Mouse (Mus musculus): ENCODE results near the gene Tfr2. TPM values are rescaled to one million over a fixed set of nuclear protein-coding genes. Genes with fewer than 3 reads are reported as not detected.

The Tfr2 gene
- polyA plus RNA-seq (2016; fragmentation: Nextera tagmentation; extraction: Ambion mirVana), result 1.7 and 4.9 TPM in 2 replicates

- Histone ChIP-seq H3K36me3 (no peaks in the 10 kb centered on the region; the same call in 1 of the 2 replicates), H3K9me3 (no peaks in the 10 kb centered on the region), H3K4me3 (peak within 1 kb of the TSS; percentile 21; the same call in 1 of the 2 replicates), H3K4me1 (replicated peaks) (peaks cover 33% of the 10 kb centered on the region), H3K27ac (no peak within 1 kb of the TSS), H3K27me3 (ENCODE audit: insufficient read depth, poor library complexity, severe bottlenecking) (peaks cover 11% of the 10 kb centered on the region)
- 35% methylated on average over 9 of the region's 9 CpGs for WGBS
- no peak for DNase-seq (ENCODE audit: low spot score)
Observed at GRCm38 (mm10) chr5:137569665-137570064, at the start of gene Tfr2. TSS of gene Tfr2 (plus strand) at chr5:137569840.

DNA sequence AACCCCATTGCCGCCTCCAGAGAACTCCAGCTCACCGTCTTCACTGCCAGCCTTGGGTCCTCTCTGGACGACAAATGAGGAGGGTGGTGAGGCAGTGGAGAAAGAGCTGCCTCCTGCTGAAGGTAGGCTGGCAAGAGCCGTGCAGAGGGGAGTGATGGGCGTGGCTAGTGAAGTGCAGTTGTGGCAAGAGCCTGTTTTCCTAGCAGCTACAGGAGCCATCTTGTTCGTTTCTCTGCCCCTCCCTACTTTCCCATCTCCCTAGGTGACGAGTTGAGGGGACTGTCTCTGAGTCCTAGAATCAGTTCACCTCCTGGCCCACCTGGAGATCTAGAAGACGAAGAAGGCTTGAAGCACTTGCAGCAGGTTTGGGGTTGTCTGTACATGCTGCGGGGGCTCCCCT, 47.8 kb upstream of the Tfr2 start:
- Histone ChIP-seq H3K4me1 (replicated peaks) (peaks cover 24% of the 10 kb centered on the region), H3K27ac (0 out of 2 replicates have a peak overlapping the region, but pooled peaks have one; percentile 1), H3K4me3 (no peak overlapping the region), H3K9me3 (no peaks in the 10 kb centered on the region), H3K36me3 (peaks cover 99% of the 10 kb centered on the region), H3K27me3 (ENCODE audit: insufficient read depth, poor library complexity, severe bottlenecking) (no peaks in the 10 kb centered on the region)
- DNase-seq (ENCODE audit: low spot score), result no peak
- WGBS, result 79% methylated on average over 9 of the region's 9 CpGs

GRCm38 (mm10) chr5:137522711-137523110, 46.9 kb upstream of the Tfr2 start:
- no peak overlapping the region for H3K4me3 ChIP-seq

GRCm38 (mm10) chr5:137523396-137524250, 46.0 kb upstream of the Tfr2 start:
- no peak overlapping the region for H3K4me3 ChIP-seq
- 86% methylated on average over 25 of the region's 25 CpGs for WGBS
- H3K36me3 ChIP-seq, result peaks cover 99% of the 10 kb centered on the region
- H3K4me1 ChIP-seq (replicated peaks), result peaks cover 38% of the 10 kb centered on the region
- no peak overlapping the region for H3K27ac ChIP-seq
- no peak for DNase-seq (ENCODE audit: low spot score)
- no peaks in the 10 kb centered on the region for H3K27me3 ChIP-seq (ENCODE audit: insufficient read depth, poor library complexity, severe bottlenecking)
- H3K9me3 ChIP-seq, result no peaks in the 10 kb centered on the region

More at GRCm38 (mm10) chr5:137522711-137523110, 46.9 kb upstream of the Tfr2 start:
- DNase-seq (ENCODE audit: low spot score), result no peak
- Histone ChIP-seq H3K27me3 (ENCODE audit: insufficient read depth, poor library complexity, severe bottlenecking) (no peaks in the 10 kb centered on the region), H3K36me3 (peaks cover 99% of the 10 kb centered on the region), H3K27ac (0 out of 2 replicates have a peak overlapping the region, but pooled peaks have one; percentile 1), H3K9me3 (no peaks in the 10 kb centered on the region), H3K4me1 (replicated peaks) (peaks cover 29% of the 10 kb centered on the region)
- 71% methylated on average over 11 of the region's 11 CpGs for WGBS

GRCm38 (mm10) chr5:137524251-137524515, 45.5 kb upstream of the Tfr2 start:
- no peaks in the 10 kb centered on the region for H3K9me3 ChIP-seq
- no peak for DNase-seq (ENCODE audit: low spot score)
- peaks cover 99% of the 10 kb centered on the region for H3K36me3 ChIP-seq
- 86% methylated on average over 8 of the region's 8 CpGs for WGBS
- no peaks in the 10 kb centered on the region for H3K27me3 ChIP-seq (ENCODE audit: insufficient read depth, poor library complexity, severe bottlenecking)
- no peak overlapping the region; the same call in 1 of the 2 replicates for H3K27ac ChIP-seq
- H3K4me3 ChIP-seq, result no peak overlapping the region
- peaks cover 43% of the 10 kb centered on the region for H3K4me1 ChIP-seq (replicated peaks)

GRCm38 (mm10) chr5:137524671-137525070, 45.0 kb upstream of the Tfr2 start:
- peaks cover 99% of the 10 kb centered on the region for H3K36me3 ChIP-seq
- peak overlapping the region; percentile 56; the same call in 1 of the 2 replicates for H3K27ac ChIP-seq
- H3K9me3 ChIP-seq, result no peaks in the 10 kb centered on the region

GRCm38 (mm10) chr5:137525511-137525910, 44.1 kb upstream of the Tfr2 start:
- peaks cover 56% of the 10 kb centered on the region for H3K4me1 ChIP-seq (replicated peaks)

More at GRCm38 (mm10) chr5:137524671-137525070, 45.0 kb upstream of the Tfr2 start:
- DNase-seq (ENCODE audit: low spot score), result no peak
- Histone ChIP-seq H3K4me1 (replicated peaks) (peaks cover 48% of the 10 kb centered on the region), H3K27me3 (ENCODE audit: insufficient read depth, poor library complexity, severe bottlenecking) (no peaks in the 10 kb centered on the region), H3K4me3 (no peak overlapping the region)
- 90% methylated on average over 13 of the region's 13 CpGs for WGBS

GRCm38 (mm10) chr5:137526192-137526936, 43.3 kb upstream of the Tfr2 start:
- H3K9me3 ChIP-seq, result no peaks in the 10 kb centered on the region
- H3K4me3 ChIP-seq, result 0 out of 2 replicates have a peak overlapping the region, but pooled peaks have one; percentile 16
- 47% methylated on average over 16 of the region's 16 CpGs for WGBS
- no peaks in the 10 kb centered on the region for H3K27me3 ChIP-seq (ENCODE audit: insufficient read depth, poor library complexity, severe bottlenecking)
- H3K36me3 ChIP-seq, result peaks cover 91% of the 10 kb centered on the region
- peak overlapping the region; percentile 70 for H3K27ac ChIP-seq
- H3K4me1 ChIP-seq (replicated peaks), result peaks cover 65% of the 10 kb centered on the region
- DNase-seq (ENCODE audit: low spot score), result no peak

More at GRCm38 (mm10) chr5:137525511-137525910, 44.1 kb upstream of the Tfr2 start:
- peaks cover 99% of the 10 kb centered on the region for H3K36me3 ChIP-seq
- no peaks in the 10 kb centered on the region for H3K9me3 ChIP-seq
- peak overlapping the region; percentile 56; the same call in 1 of the 2 replicates for H3K27ac ChIP-seq
- WGBS, result 78% methylated on average over 16 of the region's 16 CpGs
- H3K4me3 ChIP-seq, result no peak overlapping the region
- no peaks in the 10 kb centered on the region for H3K27me3 ChIP-seq (ENCODE audit: insufficient read depth, poor library complexity, severe bottlenecking)
- DNase-seq (ENCODE audit: low spot score), result no peak

- peaks cover 81% of the 10 kb centered on the region for H3K36me3 ChIP-seq
- no peak for DNase-seq (ENCODE audit: low spot score)
- no peaks in the 10 kb centered on the region for H3K9me3 ChIP-seq
- H3K4me1 ChIP-seq (replicated peaks), result peaks cover 71% of the 10 kb centered on the region
- no peaks in the 10 kb centered on the region for H3K27me3 ChIP-seq (ENCODE audit: insufficient read depth, poor library complexity, severe bottlenecking)
- WGBS, result 58% methylated on average over 1 of the region's 1 CpGs
- H3K27ac ChIP-seq, result peak overlapping the region; percentile 66
- H3K4me3 ChIP-seq, result peak overlapping the region; percentile 4; the same call in 1 of the 2 replicates
Observed at GRCm38 (mm10) chr5:137527413-137527812, 42.2 kb upstream of the Tfr2 start.

- Histone ChIP-seq H3K4me3 (no peak overlapping the region), H3K9me3 (no peaks in the 10 kb centered on the region), H3K4me1 (replicated peaks) (peaks cover 69% of the 10 kb centered on the region), H3K27ac (peak overlapping the region; percentile 4; the same call in 1 of the 2 replicates), H3K36me3 (peaks cover 71% of the 10 kb centered on the region), H3K27me3 (ENCODE audit: insufficient read depth, poor library complexity, severe bottlenecking) (no peaks in the 10 kb centered on the region)
- 89% methylated on average over 22 of the region's 22 CpGs for WGBS
- DNase-seq (ENCODE audit: low spot score), result no peak
Observed at GRCm38 (mm10) chr5:137528247-137528968, 41.2 kb upstream of the Tfr2 start.

DNA sequence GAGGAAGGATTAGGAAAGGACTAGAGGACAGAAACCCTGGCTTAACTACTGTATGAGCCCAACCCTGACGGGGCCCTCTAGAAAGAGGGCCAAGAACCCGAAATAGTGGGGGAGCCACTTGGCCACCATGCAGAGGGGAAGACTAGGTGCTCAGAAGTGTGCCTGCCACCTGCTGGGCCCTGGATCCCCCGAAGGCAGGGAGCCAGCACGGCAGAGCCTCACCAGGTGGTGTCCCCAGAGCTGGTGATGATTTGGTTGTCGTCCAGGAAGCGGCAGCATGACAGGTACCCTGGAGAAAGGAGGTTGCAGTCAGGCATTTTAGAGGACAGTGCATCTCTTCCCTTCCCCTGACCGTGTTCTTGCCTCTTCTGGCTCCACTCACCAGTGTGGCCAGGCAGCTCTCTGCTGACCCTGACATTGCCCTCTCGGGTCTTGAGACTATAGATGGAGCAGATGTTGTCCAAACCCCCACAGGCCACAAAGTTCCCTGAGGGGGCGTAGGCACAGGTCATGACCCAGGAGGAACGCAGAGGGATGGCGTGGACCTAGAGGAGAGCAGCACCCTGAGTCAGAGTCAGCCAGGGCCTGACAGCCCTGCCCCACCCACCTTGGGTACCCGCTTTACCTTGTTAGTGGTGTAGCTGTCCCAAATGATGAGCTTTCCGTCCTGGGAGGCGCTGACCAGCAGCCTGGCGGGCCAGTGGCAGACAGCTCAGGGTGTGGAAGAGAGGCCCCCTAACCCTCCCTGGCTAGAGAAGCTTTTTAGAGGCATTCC, 40.2 kb upstream of the Tfr2 start:
- Histone ChIP-seq H3K9me3 (no peaks in the 10 kb centered on the region), H3K27me3 (ENCODE audit: insufficient read depth, poor library complexity, severe bottlenecking) (no peaks in the 10 kb centered on the region), H3K36me3 (peaks cover 61% of the 10 kb centered on the region), H3K27ac (peak overlapping the region; percentile 95), H3K4me1 (replicated peaks) (peaks cover 74% of the 10 kb centered on the region), H3K4me3 (peak overlapping the region; percentile 82)
- 73% methylated on average over 15 of the region's 15 CpGs for WGBS
- DNase-seq (ENCODE audit: low spot score), result no peak

GRCm38 (mm10) chr5:137530075-137530474, 39.6 kb upstream of the Tfr2 start:
- 80% methylated on average over 8 of the region's 8 CpGs for WGBS
- H3K4me1 ChIP-seq (replicated peaks), result peaks cover 73% of the 10 kb centered on the region

More at GRCm38 (mm10) chr5:137530075-137530474, 39.6 kb upstream of the Tfr2 start:
- no peak for DNase-seq (ENCODE audit: low spot score)
- H3K27me3 ChIP-seq (ENCODE audit: insufficient read depth, poor library complexity, severe bottlenecking), result no peaks in the 10 kb centered on the region
- H3K36me3 ChIP-seq, result peaks cover 54% of the 10 kb centered on the region
- peak overlapping the region; percentile 82 for H3K4me3 ChIP-seq
- H3K9me3 ChIP-seq, result no peaks in the 10 kb centered on the region
- H3K27ac ChIP-seq, result peak overlapping the region; percentile 95
